Comparison of ENCODE assay signal across 20 mouse cellular contexts in the genomic region with DNA sequence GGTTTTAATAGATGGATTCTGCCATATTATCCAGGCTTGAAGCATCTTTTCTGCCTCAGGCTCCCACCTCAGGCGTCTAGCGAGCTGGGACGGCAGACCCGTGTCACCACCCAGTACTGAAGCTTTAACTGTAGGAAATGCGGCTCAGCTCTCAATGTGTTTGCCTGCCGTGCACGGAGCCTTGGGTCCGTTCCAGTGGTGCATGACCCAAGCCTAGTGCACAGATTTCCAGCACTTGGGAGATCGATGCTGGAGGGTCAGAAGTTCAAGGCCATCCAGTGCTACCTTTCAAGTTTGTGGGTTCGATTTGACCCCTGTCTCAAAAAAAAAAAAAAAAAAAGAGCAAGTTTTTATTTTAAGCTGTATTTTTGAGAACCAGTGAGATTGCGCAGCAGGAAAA. TPM values are rescaled to one million over a fixed set of nuclear protein-coding genes. Genes with fewer than 3 reads are reported as not detected.
A peak's percentile ranks its signal among the peaks of the same experiment; 100 is the strongest.
DNase-seq lines count a peak whose midpoint lies in the region; ATAC-seq and TF ChIP-seq lines count a peak whose summit lies in the region.
"Had no signal": no experiment of that assay in that cellular context is flagged by ENCODE, and none has a peak within 500 bp of the region (broad histone marks: within the 10 kb centered on the region; RNA-seq: fewer than 3 reads in every experiment).

No protein-coding gene starts in this region.

- H3K27me3 ChIP-seq in kidney, postnatal 0 days (ENCODE audit: insufficient read depth, low read length) = no peaks in the 10 kb centered on the region
- H3K27me3 ChIP-seq in liver, adult 2 months (ENCODE audit: control insufficient read depth, insufficient read depth, low read length) = no peaks in the 10 kb centered on the region
- H3K27me3 ChIP-seq in liver, embryonic 11.5 days (replicated peaks; ENCODE audit: control insufficient read depth, insufficient read depth, low read length) = no peaks in the 10 kb centered on the region
- no peaks in the 10 kb centered on the region for H3K27me3 ChIP-seq in liver, embryonic 16.5 days (ENCODE audit: control insufficient read depth, insufficient read depth, low read depth, low read length)
- no peaks in the 10 kb centered on the region for H3K27me3 ChIP-seq in limb, embryonic 10.5 days (ENCODE audit: low read depth, poor library complexity, severe bottlenecking)
- H3K27me3 ChIP-seq: CH12.LX; embryonic facial prominence, embryonic 12.5 days; forebrain, embryonic 13.5 days; forebrain, embryonic 15.5 days; Patski had no signal

- H3K36me3 ChIP-seq in kidney, postnatal 0 days (ENCODE audit: insufficient read depth, low read length) = peaks cover 22% of the 10 kb centered on the region
- peaks cover 11% of the 10 kb centered on the region; the same call in 1 of the 2 replicates for H3K36me3 ChIP-seq in liver, adult 2 months (ENCODE audit: control insufficient read depth, insufficient read depth, low read length)
- H3K36me3 ChIP-seq in liver, embryonic 11.5 days (ENCODE audit: control insufficient read depth, insufficient read depth, low read length) = peaks cover 60% of the 10 kb centered on the region
- peaks cover 69% of the 10 kb centered on the region for H3K36me3 ChIP-seq in liver, embryonic 16.5 days (ENCODE audit: control insufficient read depth, insufficient read depth)
- peaks cover 97% of the 10 kb centered on the region for H3K36me3 ChIP-seq in limb, embryonic 10.5 days

- no peak for TF ChIP-seq CTCF in kidney, postnatal 0 days (IDR thresholded peaks at IDR 0.05; ENCODE audit: low read depth)
- no peak for TF ChIP-seq CTCF in liver, adult 2 months (IDR thresholded peaks at IDR 0.05; ENCODE audit: low read depth, low read length)

- no peak overlapping the region for H3K4me2 ChIP-seq in kidney, postnatal 0 days (ENCODE audit: low read length)
- H3K4me2 ChIP-seq in liver, embryonic 11.5 days = no peak overlapping the region
- H3K4me2 ChIP-seq in liver, embryonic 16.5 days (ENCODE audit: low read depth, low read length) = no peak overlapping the region
- H3K4me2 ChIP-seq: embryonic facial prominence, embryonic 12.5 days; forebrain, embryonic 13.5 days; forebrain, embryonic 15.5 days had no signal

- whole genome bisulfite sequencing in kidney, postnatal 0 days = 78% methylated on average over 11 of the region's 11 CpGs
- WGBS in liver, adult 2 months = 30% methylated on average over 11 of the region's 11 CpGs
- 87% methylated on average over 11 of the region's 11 CpGs for WGBS in liver, embryonic 11.5 days
- WGBS in liver, embryonic 16.5 days (ENCODE audit: insufficient replicate concordance) = 81% methylated on average over 11 of the region's 11 CpGs
- WGBS in limb, embryonic 10.5 days = 95% methylated on average over 11 of the region's 11 CpGs

- peaks cover 7% of the 10 kb centered on the region; the same call in 1 of the 2 replicates for H3K79me2 ChIP-seq in liver, adult 2 months (ENCODE audit: control insufficient read depth, insufficient read depth, low read length)

- no peak for TF ChIP-seq POLR2A in liver, adult 2 months (IDR thresholded peaks at IDR 0.05; ENCODE audit: extremely low read depth, insufficient read depth, low read length)

- no peak for DNase-seq in kidney, postnatal 0 days (ENCODE audit: low spot score)
- DNase-seq in kidney, postnatal 25 days = no peak
- DNase-seq in liver, adult 2 months (ENCODE audit: extremely low read depth, low read depth, low spot score) = peak; percentile 96
- DNase-seq in liver, embryonic 11.5 days (ENCODE audit: low spot score) = no peak
- DNase-seq in right cerebral cortex, postnatal 10 days (ENCODE audit: low spot score in 2 of 2) = no peak
- no peak for DNase-seq in limb, embryonic 10.5 days (ENCODE audit: low spot score)
- DNase-seq: adrenal gland, adult 8-10 months; adrenal gland, postnatal 14 days; B cell, adult 2 months; cerebellum, adult 9-10 months had no signal

- H3K27ac ChIP-seq in kidney, postnatal 0 days = peak overlapping the region; percentile 6; the same call in 1 of the 2 replicates
- H3K27ac ChIP-seq in liver, adult 2 months (replicated peaks; ENCODE audit: insufficient read depth, low read depth, low read length) = peak overlapping the region; percentile 74
- H3K27ac ChIP-seq in liver, embryonic 11.5 days (ENCODE audit: low read depth, low read length) = no peak overlapping the region
- H3K27ac ChIP-seq in liver, embryonic 16.5 days (ENCODE audit: low read length) = no peak overlapping the region
- H3K27ac ChIP-seq in limb, embryonic 10.5 days = no peak overlapping the region
- H3K27ac ChIP-seq: embryonic facial prominence, embryonic 10.5 days; embryonic facial prominence, embryonic 12.5 days; forebrain, embryonic 13.5 days; forebrain, embryonic 15.5 days had no signal

- H3K9me3 ChIP-seq in kidney, postnatal 0 days (replicated peaks; ENCODE audit: low read length) = no peaks in the 10 kb centered on the region
- no peaks in the 10 kb centered on the region for H3K9me3 ChIP-seq in liver, embryonic 11.5 days (ENCODE audit: control insufficient read depth, low read length)
- H3K9me3 ChIP-seq in liver, embryonic 16.5 days (replicated peaks; ENCODE audit: control insufficient read depth, low read length) = no peaks in the 10 kb centered on the region
- no peaks in the 10 kb centered on the region for H3K9me3 ChIP-seq in limb, embryonic 10.5 days (replicated peaks)
- H3K9me3 ChIP-seq: embryonic facial prominence, embryonic 10.5 days; embryonic facial prominence, embryonic 12.5 days; forebrain, embryonic 13.5 days; forebrain, embryonic 15.5 days; G1E had no signal

- no peak for ATAC-seq in kidney, postnatal 0 days (replicated peaks; ENCODE audit: low FRiP score, low read depth)
- ATAC-seq in liver, embryonic 11.5 days (replicated peaks; ENCODE audit: low FRiP score) = no peak
- ATAC-seq in liver, embryonic 16.5 days (ENCODE audit: low read depth) = peak; percentile 43; the same call in 1 of the 2 replicates
- ATAC-seq: activated CD4-positive, CD25-positive, alpha-beta regulatory T cell, adult 4 months; CD4-positive, CD25-positive, alpha-beta regulatory T cell, adult 4 months; forebrain, embryonic 13.5 days; forebrain, embryonic 15.5 days; Patski had no signal

- H3K9ac ChIP-seq in kidney, postnatal 0 days (ENCODE audit: low read depth, low read length) = no peak overlapping the region
- no peak overlapping the region for H3K9ac ChIP-seq in liver, adult 2 months (ENCODE audit: low read depth, low read length)
- no peak overlapping the region for H3K9ac ChIP-seq in liver, embryonic 11.5 days (ENCODE audit: low read depth, low read length)
- no peak overlapping the region for H3K9ac ChIP-seq in liver, embryonic 16.5 days (ENCODE audit: low read depth, low read length)
- H3K9ac ChIP-seq: embryonic facial prominence, embryonic 12.5 days; forebrain, embryonic 13.5 days; forebrain, embryonic 15.5 days had no signal

- no peaks in the 10 kb centered on the region for H3K4me1 ChIP-seq in kidney, postnatal 0 days (replicated peaks; ENCODE audit: insufficient read depth, low read length)
- peaks cover 13% of the 10 kb centered on the region for H3K4me1 ChIP-seq in liver, adult 2 months (ENCODE audit: control insufficient read depth, insufficient read depth, low read length)
- H3K4me1 ChIP-seq in liver, embryonic 11.5 days (replicated peaks; ENCODE audit: control insufficient read depth, insufficient read depth, low read length) = no peaks in the 10 kb centered on the region
- no peaks in the 10 kb centered on the region for H3K4me1 ChIP-seq in liver, embryonic 16.5 days (ENCODE audit: control insufficient read depth, low read depth, low read length)
- H3K4me1 ChIP-seq in limb, embryonic 10.5 days = no peaks in the 10 kb centered on the region
- H3K4me1 ChIP-seq: embryonic facial prominence, embryonic 10.5 days; embryonic facial prominence, embryonic 12.5 days; forebrain, embryonic 13.5 days; forebrain, embryonic 15.5 days had no signal

- no peak overlapping the region for H3K4me3 ChIP-seq in kidney, postnatal 0 days (replicated peaks; ENCODE audit: low read depth, low read length)
- H3K4me3 ChIP-seq in liver, adult 2 months (ENCODE audit: insufficient read depth, low read depth, low read length) = no peak overlapping the region
- no peak overlapping the region for H3K4me3 ChIP-seq in liver, embryonic 11.5 days (ENCODE audit: low read depth, low read length)
- H3K4me3 ChIP-seq in liver, embryonic 16.5 days (ENCODE audit: low read depth, low read length) = no peak overlapping the region
- H3K4me3 ChIP-seq in limb, embryonic 10.5 days = no peak overlapping the region
- H3K4me3 ChIP-seq: embryonic facial prominence, embryonic 10.5 days; embryonic facial prominence, embryonic 12.5 days; forebrain, embryonic 13.5 days; forebrain, embryonic 15.5 days had no signal

RNA-seq across cellular contexts. Expression of a gene that starts 14.2 kb away (rescaled TPM):
- polyA plus RNA-seq in kidney, postnatal 0 days (2015; fragmentation: Nextera tagmentation; extraction: Ambion mirVana) = 20.8 and 21.5 TPM in 2 replicates
- total RNA-seq in liver, adult 2 months (2014; rRNA removed) = 2.9 and 3.8 TPM in 2 replicates
- 0.78 and 0.83 TPM in 2 replicates for polyA plus RNA-seq in liver, adult 2 months (2012; rRNA removed)
- 5.7 and 9.8 TPM in 2 replicates for polyA plus RNA-seq in liver, embryonic 11.5 days (2014; fragmentation: Nextera tagmentation; extraction: Ambion mirVana)
- 2.0 and 2.6 TPM in 2 replicates for polyA plus RNA-seq in liver, embryonic 16.5 days (2015; fragmentation: Nextera tagmentation; extraction: Ambion mirVana)
- 20.5 and 23.9 TPM in 2 replicates for polyA plus RNA-seq in limb, embryonic 10.5 days (2016; fragmentation: Nextera tagmentation; extraction: Ambion mirVana)

RNA-seq across cellular contexts. Expression of a gene that starts 19.0 kb away (rescaled TPM):
- polyA plus RNA-seq in kidney, postnatal 0 days (2015; fragmentation: Nextera tagmentation; extraction: Ambion mirVana) = 9.0 and 12.7 TPM in 2 replicates
- total RNA-seq in liver, adult 2 months (2014; rRNA removed) = 6.4 and 11.2 TPM in 2 replicates
- 4.9 and 6.5 TPM in 2 replicates for polyA plus RNA-seq in liver, adult 2 months (2012; rRNA removed)
- polyA plus RNA-seq in liver, embryonic 11.5 days (2014; fragmentation: Nextera tagmentation; extraction: Ambion mirVana) = 58.1 and 61.6 TPM in 2 replicates
- polyA plus RNA-seq in liver, embryonic 16.5 days (2015; fragmentation: Nextera tagmentation; extraction: Ambion mirVana) = 20.3 and 21.1 TPM in 2 replicates
- 38.9 and 40.7 TPM in 2 replicates for polyA plus RNA-seq in limb, embryonic 10.5 days (2016; fragmentation: Nextera tagmentation; extraction: Ambion mirVana)

RNA-seq across cellular contexts. Expression of a gene that starts 45.4 kb away (rescaled TPM):
- 27.3 and 27.6 TPM in 2 replicates for polyA plus RNA-seq in kidney, postnatal 0 days (2015; fragmentation: Nextera tagmentation; extraction: Ambion mirVana)
- 41.8 and 42.8 TPM in 2 replicates for total RNA-seq in liver, adult 2 months (2014; rRNA removed)
- polyA plus RNA-seq in liver, adult 2 months (2012; rRNA removed) = 49.0 and 66.2 TPM in 2 replicates
- 13.5 and 15.7 TPM in 2 replicates for polyA plus RNA-seq in liver, embryonic 11.5 days (2014; fragmentation: Nextera tagmentation; extraction: Ambion mirVana)
- 7.5 and 8.5 TPM in 2 replicates for polyA plus RNA-seq in liver, embryonic 16.5 days (2015; fragmentation: Nextera tagmentation; extraction: Ambion mirVana)
- 8.8 and 11.3 TPM in 2 replicates for polyA plus RNA-seq in limb, embryonic 10.5 days (2016; fragmentation: Nextera tagmentation; extraction: Ambion mirVana)

RNA-seq across cellular contexts. Expression of a gene that starts 57.0 kb away (rescaled TPM):
- polyA plus RNA-seq in kidney, postnatal 0 days (2015; fragmentation: Nextera tagmentation; extraction: Ambion mirVana) = 17.3 and 18.0 TPM in 2 replicates
- total RNA-seq in liver, adult 2 months (2014; rRNA removed) = 0.18 and 0.47 TPM in 2 replicates
- 0.05 and 0.11 TPM in 2 replicates for polyA plus RNA-seq in liver, adult 2 months (2012; rRNA removed)
- 11.7 and 12.9 TPM in 2 replicates for polyA plus RNA-seq in liver, embryonic 11.5 days (2014; fragmentation: Nextera tagmentation; extraction: Ambion mirVana)
- polyA plus RNA-seq in liver, embryonic 16.5 days (2015; fragmentation: Nextera tagmentation; extraction: Ambion mirVana) = 1.5 and 2.4 TPM in 2 replicates
- polyA plus RNA-seq in limb, embryonic 10.5 days (2016; fragmentation: Nextera tagmentation; extraction: Ambion mirVana) = 26.5 and 30.6 TPM in 2 replicates
- polyA plus RNA-seq: G1E had no signal

RNA-seq across cellular contexts. Expression of a gene that starts 58.2 kb away (rescaled TPM):
- 56.7 and 57.8 TPM in 2 replicates for polyA plus RNA-seq in kidney, postnatal 0 days (2015; fragmentation: Nextera tagmentation; extraction: Ambion mirVana)
- total RNA-seq in liver, adult 2 months (2014; rRNA removed) = 12.9 and 14.4 TPM in 2 replicates
- 3.9 and 4.5 TPM in 2 replicates for polyA plus RNA-seq in liver, adult 2 months (2012; rRNA removed)
- 52.6 and 57.1 TPM in 2 replicates for polyA plus RNA-seq in liver, embryonic 11.5 days (2014; fragmentation: Nextera tagmentation; extraction: Ambion mirVana)
- polyA plus RNA-seq in liver, embryonic 16.5 days (2015; fragmentation: Nextera tagmentation; extraction: Ambion mirVana) = 22.2 and 24.3 TPM in 2 replicates
- 162 and 170 TPM in 2 replicates for polyA plus RNA-seq in limb, embryonic 10.5 days (2016; fragmentation: Nextera tagmentation; extraction: Ambion mirVana)

Comparison
In these comparisons a context has a peak if more than half of its experiments do, and no peak if none do; other contexts are left out.
1. H3K27ac ChIP-seq: peak in kidney, postnatal 0 days (single experiment) and liver, adult 2 months (single experiment); none in liver, embryonic 11.5 days (single experiment), liver, embryonic 16.5 days (single experiment) and limb, embryonic 10.5 days (single experiment).